Mouse (Mus musculus): ENCODE results near the gene Tmem130.

- no peak for TF ChIP-seq POLR2A (IDR thresholded peaks at IDR 0.05; ENCODE audit: low read depth, low read length)
- TF ChIP-seq CTCF (IDR thresholded peaks at IDR 0.05; ENCODE audit: extremely low read depth, insufficient read length, insufficient replicate concordance, low read depth, low read length), result no peak
These were observed 45.3 kb upstream of the Tmem130 start for GRCm38 (mm10) chr5:144806931-144807330.

Data from small intestine, adult 2 months (tissue).